Mouse (Mus musculus) heart, postnatal 0 days (tissue): ENCODE results near the gene Steap2.

Source experiments
- CTCF ChIP-seq: IDR thresholded peaks from 2 replicates; pipeline ENCODE4 v1.5.1; 2016; ENCODE audit warnings: antibody characterized with exemption, control low read depth, low read depth
- EP300 ChIP-seq: IDR thresholded peaks from 2 replicates; pipeline ENCODE4 v1.6.1; 2016; ENCODE audit warnings: antibody characterized with exemption, low read depth

GRCm38 (mm10) chr5:5732858-5733257 is 38.5 kb upstream of the Steap2 start:
- TF ChIP-seq CTCF (no peak), EP300 (no peak)
